Mouse (Mus musculus): ENCODE results near the gene Adh5. TPM values are rescaled to one million over a fixed set of nuclear protein-coding genes. Genes with fewer than 3 reads are reported as not detected.
"Not testable (repeated sequence)": the region's sequence is repeated elsewhere in the genome, so short reads cannot be mapped to it uniquely, and the experiment has no call there.

Adh5 gene
- polyA plus RNA-seq, 1 experiment from 2014 or later: 230 TPM

DNA sequence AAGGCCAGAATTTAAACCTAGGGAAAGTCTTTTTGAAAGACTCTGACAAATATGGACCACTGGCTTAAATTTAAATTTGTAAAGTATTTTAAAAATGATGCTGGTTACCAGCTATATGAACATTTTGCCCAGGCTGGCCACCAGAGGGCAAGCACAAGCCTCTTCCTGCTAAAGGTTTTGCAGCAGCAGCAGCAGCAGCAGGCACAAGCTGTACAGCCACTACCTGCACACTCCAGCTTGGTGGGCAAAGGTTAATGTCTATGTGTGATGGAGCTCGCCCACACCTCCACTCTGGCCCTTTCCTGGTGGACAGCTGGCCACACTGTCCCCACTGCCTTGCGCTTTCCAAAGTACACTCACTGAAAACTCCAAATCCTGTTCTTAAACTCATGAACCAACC, 20.2 kb downstream of the Adh5 start:
- Histone ChIP-seq H3K4me2 (no peak overlapping the region), H3K36me3 (peaks cover 78% of the 10 kb centered on the region)

DNA sequence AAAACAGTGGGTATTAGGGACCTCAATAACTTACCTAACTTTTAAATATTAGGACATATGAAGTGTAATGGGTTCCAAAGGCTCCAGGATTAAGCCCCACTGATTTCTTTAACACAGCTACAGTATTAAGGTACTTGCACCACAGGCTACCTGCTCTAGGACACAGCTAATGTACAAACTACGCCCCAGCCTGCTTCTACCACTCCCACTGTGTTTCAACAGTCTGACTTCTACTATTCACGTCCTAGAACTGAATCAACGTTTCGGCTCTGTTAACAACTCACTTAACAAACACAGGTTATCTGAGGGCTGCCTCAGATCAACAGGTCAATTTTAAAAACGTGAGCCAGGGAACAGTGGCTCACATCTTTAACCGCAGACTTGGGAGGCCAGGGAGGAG, 20.9 kb downstream of the Adh5 start:
- no peak overlapping the region for H3K4me3 ChIP-seq
- no peak for ATAC-seq (ENCODE audit: low FRiP score)
- H3K4me2 ChIP-seq: no peak overlapping the region
- H3K4me1 ChIP-seq (replicated peaks): no peaks in the 10 kb centered on the region
- WGBS: 96% methylated on average over 6 of the region's 6 CpGs
- H3K27ac ChIP-seq: no peak overlapping the region
- no peak overlapping the region for H3K9ac ChIP-seq
- H3K36me3 ChIP-seq: peaks cover 77% of the 10 kb centered on the region
- no peaks in the 10 kb centered on the region for H3K27me3 ChIP-seq
- no peaks in the 10 kb centered on the region for H3K9me3 ChIP-seq

More for the DNA sequence above, 20.2 kb downstream of the Adh5 start:
- Histone ChIP-seq H3K27me3 (no peaks in the 10 kb centered on the region), H3K27ac (no peak overlapping the region), H3K9me3 (no peaks in the 10 kb centered on the region), H3K4me1 (replicated peaks) (no peaks in the 10 kb centered on the region), H3K9ac (no peak overlapping the region), H3K4me3 (no peak overlapping the region)
- 90% methylated on average over 2 of the region's 2 CpGs for WGBS
- no peak for ATAC-seq (ENCODE audit: low FRiP score)

DNA sequence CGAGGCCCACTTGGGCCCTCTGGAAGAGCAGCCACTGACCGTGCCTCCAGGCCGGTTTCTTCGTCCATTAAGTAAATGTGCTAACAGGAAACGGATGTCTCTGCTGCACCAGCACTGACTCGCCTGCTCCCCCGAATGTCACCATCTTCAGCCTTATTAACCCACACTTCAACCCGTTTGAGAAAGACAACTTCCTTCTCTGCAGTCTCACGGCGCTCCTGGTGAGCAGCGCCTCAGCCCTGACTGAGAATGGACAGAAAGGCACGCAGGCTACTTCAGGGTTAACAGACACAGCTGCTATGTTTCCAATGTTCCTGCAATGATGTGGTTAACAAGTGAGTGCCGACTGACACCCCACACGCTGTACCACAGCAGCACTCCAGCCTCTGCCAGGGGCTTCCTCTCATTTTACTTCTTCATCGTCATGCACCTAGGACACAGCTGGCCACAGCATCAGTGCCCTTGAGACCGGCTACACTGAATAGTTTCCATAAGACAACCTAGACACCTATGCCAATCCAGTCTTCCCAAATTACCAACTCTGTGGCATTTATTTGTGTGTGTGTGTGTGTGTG, 21.8 kb downstream of the Adh5 start:
- Histone ChIP-seq H3K4me1 (replicated peaks) (no peaks in the 10 kb centered on the region), H3K9me3 (no peaks in the 10 kb centered on the region), H3K27me3 (no peaks in the 10 kb centered on the region), H3K27ac (no peak overlapping the region), H3K9ac (no peak overlapping the region), H3K4me3 (no peak overlapping the region), H3K36me3 (peaks cover 78% of the 10 kb centered on the region), H3K4me2 (no peak overlapping the region)
- 86% methylated on average over 16 of the region's 16 CpGs for WGBS
- no peak for ATAC-seq (ENCODE audit: low FRiP score)

DNA sequence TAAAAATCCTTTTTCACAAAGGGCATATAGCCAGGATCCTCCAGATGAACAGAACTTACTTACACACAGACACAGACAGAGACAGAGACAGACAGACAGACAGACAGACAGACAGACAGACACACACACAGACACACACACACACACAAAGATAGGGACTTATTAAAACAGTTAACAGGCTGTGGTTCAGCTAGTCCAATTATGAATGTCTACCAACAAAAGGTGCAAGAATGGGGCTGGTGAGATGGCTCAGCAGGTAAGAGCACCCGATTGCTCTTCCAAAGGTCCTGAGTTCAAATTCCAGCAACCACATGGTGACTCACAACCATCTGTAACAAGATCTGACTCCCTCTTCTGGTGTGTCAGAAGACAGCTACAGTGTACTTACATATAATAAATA, 23.8 kb downstream of the Adh5 start:
- not testable (repeated sequence) for H3K27me3 ChIP-seq; H3K4me1 ChIP-seq (replicated peaks); H3K9ac ChIP-seq; H3K9me3 ChIP-seq; H3K4me2 ChIP-seq; H3K27ac ChIP-seq; H3K4me3 ChIP-seq; ATAC-seq (ENCODE audit: low FRiP score)
- H3K36me3 ChIP-seq: peaks cover 76% of the 10 kb centered on the region
- WGBS: 91% methylated on average over 1 of the region's 1 CpGs

DNA sequence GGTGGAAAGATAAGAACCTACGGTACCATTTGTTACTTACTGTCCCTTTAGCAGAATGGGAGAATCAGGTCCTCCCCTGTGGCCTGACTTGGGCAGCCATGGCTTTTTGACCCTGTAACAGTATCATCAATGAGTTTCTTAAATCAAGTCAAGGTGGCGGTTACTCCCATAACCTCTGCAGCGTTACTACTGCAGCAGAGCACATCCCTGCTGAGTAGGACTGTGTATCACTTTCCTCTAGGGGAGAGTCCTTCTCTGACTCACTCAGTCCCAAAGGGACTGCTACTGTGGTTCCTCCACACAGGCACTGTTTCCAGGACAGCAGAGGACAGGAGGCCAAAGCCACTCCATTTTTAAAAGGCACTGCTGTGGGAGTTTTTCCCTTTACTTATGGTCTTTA, 28.2 kb downstream of the Adh5 start:
- H3K4me3 ChIP-seq: no peak overlapping the region
- H3K4me2 ChIP-seq: no peak overlapping the region
- no peak overlapping the region for H3K9ac ChIP-seq
- 85% methylated on average over 3 of the region's 3 CpGs for WGBS
- ATAC-seq (ENCODE audit: low FRiP score): no peak
- H3K27me3 ChIP-seq: no peaks in the 10 kb centered on the region
- no peaks in the 10 kb centered on the region for H3K4me1 ChIP-seq (replicated peaks)
- no peak overlapping the region for H3K27ac ChIP-seq
- no peaks in the 10 kb centered on the region for H3K9me3 ChIP-seq
- H3K36me3 ChIP-seq: peaks cover 56% of the 10 kb centered on the region

DNA sequence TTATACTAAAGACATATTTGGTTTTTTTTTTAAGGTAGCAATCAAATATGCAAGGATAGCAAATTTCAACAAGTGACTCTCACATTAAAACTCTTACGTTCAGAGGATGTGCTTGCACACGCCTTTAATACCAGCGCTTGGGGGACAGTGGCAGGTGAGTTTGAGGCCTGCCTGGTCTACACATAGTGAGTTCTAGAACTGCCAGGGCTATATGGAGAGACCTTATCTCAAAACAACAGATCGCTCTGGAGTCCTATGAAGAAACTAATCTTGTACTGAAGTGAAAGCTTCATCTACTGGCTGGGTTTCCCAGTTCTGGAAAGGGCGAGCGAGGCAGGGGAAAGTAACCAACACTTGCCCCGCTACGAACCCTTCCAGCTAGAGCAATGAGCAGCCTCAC, 36.6 kb downstream of the Adh5 start:
- Histone ChIP-seq H3K27ac (no peak overlapping the region), H3K36me3 (peaks cover 28% of the 10 kb centered on the region), H3K9ac (no peak overlapping the region), H3K9me3 (no peaks in the 10 kb centered on the region), H3K27me3 (no peaks in the 10 kb centered on the region), H3K4me3 (no peak overlapping the region), H3K4me2 (no peak overlapping the region), H3K4me1 (replicated peaks) (peaks cover 5% of the 10 kb centered on the region)
- 95% methylated on average over 8 of the region's 8 CpGs for WGBS
- ATAC-seq (ENCODE audit: low FRiP score): no peak

DNA sequence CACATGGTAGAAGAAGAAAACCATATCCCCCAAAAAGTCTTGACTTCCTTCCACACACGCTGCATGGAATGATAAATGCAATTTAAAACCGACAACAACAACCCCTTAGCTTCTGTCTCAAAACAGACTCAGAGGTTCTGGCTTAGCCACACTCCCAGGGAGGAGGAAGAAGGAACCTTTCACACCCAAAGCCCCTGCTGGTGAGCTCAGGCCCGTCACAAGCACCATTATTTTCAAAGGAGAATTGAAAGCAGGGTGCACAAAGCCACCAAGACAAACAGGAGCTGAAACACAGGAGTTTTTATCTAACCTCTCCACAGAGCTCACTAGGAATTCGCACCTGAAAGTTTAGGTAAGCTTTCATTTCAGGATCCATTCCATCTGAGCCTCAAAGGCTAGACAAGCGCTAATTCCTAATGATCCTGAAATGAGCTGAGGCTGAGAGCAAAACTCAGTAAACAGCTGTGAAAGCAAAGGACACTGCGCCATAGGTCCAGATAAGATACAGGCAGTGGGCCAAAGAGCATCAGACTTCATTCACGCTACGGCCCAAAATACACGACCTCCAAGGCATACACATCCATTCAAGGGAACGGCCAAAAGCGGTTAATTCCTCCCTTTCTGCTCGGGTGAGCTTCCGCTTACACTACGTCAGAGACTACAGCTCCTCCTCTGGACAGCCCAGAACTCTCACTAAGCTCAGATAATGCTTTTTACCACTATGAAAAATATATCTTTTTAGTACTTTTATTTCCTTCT, 38.8 kb downstream of the Adh5 start:
- ATAC-seq (ENCODE audit: low FRiP score): no peak
- H3K9me3 ChIP-seq: no peaks in the 10 kb centered on the region; the same call in 1 of the 2 replicates
- no peak overlapping the region for H3K4me2 ChIP-seq
- H3K27ac ChIP-seq: no peak overlapping the region
- 65% methylated on average over 14 of the region's 14 CpGs for WGBS
- no peak overlapping the region for H3K4me3 ChIP-seq
- H3K27me3 ChIP-seq: no peaks in the 10 kb centered on the region
- no peak overlapping the region for H3K9ac ChIP-seq
- H3K36me3 ChIP-seq: peaks cover 40% of the 10 kb centered on the region
- H3K4me1 ChIP-seq (replicated peaks): peaks cover 5% of the 10 kb centered on the region

DNA sequence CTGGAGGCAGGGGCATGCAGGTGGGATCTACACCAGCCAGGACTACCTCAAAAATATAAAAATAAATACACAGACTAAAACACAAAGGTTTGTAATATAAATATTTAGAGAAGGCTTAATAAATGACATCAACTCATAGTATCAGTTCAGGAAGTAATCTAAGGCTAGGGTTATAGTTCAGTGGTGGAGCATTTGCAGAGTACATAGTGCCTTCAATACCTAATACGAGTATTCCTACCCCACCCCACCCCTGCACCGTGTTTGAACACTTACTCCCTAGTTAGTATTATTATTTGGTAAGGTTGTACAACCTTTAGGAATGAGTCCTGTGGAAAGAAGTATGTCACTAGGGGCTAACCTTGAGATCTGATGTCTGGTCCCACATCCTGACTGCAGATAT, 40.3 kb downstream of the Adh5 start:
- Histone ChIP-seq H3K4me1 (replicated peaks) (peaks cover 18% of the 10 kb centered on the region), H3K9ac (no peak overlapping the region), H3K4me2 (no peak overlapping the region), H3K36me3 (peaks cover 38% of the 10 kb centered on the region), H3K27ac (no peak overlapping the region), H3K9me3 (no peaks in the 10 kb centered on the region; the same call in 1 of the 2 replicates), H3K4me3 (no peak overlapping the region), H3K27me3 (no peaks in the 10 kb centered on the region)
- ATAC-seq (ENCODE audit: low FRiP score): no peak
- WGBS: 99% methylated on average over 2 of the region's 2 CpGs

DNA sequence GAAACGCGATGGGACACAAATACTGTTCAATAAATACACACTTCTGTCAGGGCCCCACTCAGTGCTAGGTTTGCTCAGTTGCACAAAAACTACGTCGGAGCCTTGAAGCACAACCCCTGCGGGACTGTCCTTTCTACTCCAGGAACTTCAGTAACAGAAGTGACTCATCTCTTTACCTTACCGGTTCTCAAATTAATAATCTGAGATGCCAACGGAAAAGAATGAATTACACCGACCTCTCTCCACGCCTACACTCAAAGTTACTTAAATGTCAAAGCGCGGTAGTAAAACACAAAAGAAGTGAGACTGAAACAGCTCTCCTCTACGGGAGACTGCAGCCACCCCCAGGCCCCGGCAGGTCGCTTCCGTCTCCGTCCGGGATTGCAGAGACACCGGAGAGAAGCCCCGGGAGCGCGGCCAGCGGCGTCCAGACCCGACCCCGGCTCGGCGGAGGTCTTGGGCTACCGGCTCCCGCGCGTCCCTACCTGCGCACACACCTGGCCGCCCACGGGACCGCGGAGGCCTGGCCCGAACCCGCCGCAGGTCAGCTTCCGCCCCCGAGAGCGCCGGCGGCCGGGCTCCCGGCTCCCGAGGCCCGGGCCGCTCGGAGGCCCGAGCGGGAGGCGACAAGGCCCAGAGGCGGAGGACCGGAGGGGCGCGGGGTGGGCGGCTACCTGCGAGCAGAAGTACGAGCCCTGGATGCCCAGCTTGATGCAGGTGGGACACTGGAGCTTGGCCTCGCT, 45.9 kb downstream of the Adh5 start:
- under 1% methylated on average over 61 of the region's 61 CpGs for WGBS
- peaks cover 15% of the 10 kb centered on the region for H3K4me1 ChIP-seq (replicated peaks)
- peak; percentile 89 for ATAC-seq (ENCODE audit: low FRiP score)
- H3K4me3 ChIP-seq: peak overlapping the region; percentile 86
- H3K9ac ChIP-seq: peak overlapping the region; percentile 89
- H3K36me3 ChIP-seq: peaks cover 16% of the 10 kb centered on the region
- H3K4me2 ChIP-seq: peak overlapping the region; percentile 73
- H3K9me3 ChIP-seq: no peaks in the 10 kb centered on the region; the same call in 1 of the 2 replicates
- H3K27me3 ChIP-seq: no peaks in the 10 kb centered on the region
- H3K27ac ChIP-seq: peak overlapping the region; percentile 87

DNA sequence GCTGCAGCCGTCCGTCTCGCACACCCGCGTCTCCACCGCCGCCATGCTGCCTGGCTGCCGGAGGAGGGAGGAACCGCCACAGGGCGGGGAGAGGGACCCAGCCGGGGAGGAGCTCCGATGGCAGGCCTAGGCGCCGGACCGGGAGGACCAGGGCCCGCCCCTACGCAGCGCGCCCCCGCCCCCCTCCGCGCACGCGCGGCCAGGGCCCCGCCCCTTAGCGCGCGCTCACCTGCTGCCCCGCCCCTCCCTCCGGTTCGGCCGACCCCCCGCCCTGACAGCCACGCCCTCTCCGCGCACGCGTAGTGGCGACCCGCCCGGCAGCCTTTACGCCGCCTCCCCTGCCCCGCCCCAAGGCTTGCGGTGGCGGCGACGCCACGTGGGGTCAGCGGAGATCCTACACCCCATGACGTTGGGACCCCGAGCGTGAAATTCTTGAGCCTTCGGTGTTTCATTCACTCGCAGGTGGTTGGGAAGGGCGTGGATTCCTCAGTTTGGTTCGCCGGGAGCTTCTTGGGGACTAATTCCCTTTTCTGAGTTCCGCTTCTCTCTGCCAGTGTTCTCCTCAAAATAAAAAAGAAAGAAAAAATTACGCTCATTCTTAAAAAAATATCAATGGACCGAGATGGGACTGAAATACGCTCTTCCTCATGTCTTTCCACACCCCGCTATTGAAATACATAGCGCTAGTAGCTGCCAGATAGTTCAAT, 46.6 kb downstream of the Adh5 start, which contains the start of gene Metap1:
Metap1 (minus strand) TSS at position 189 of the 707 bp plus-strand sequence.
- Histone ChIP-seq H3K9me3 (no peaks in the 10 kb centered on the region; the same call in 1 of the 2 replicates), H3K4me3 (peak within 1 kb of the TSS; percentile 86), H3K4me2 (peak within 1 kb of the TSS; percentile 73), H3K4me1 (replicated peaks) (peaks cover 15% of the 10 kb centered on the region), H3K9ac (peak within 1 kb of the TSS; percentile 89), H3K36me3 (peaks cover 15% of the 10 kb centered on the region), H3K27ac (peak within 1 kb of the TSS; percentile 87), H3K27me3 (no peaks in the 10 kb centered on the region)
- peak; percentile 98 for ATAC-seq (ENCODE audit: low FRiP score)
- 1% methylated on average over 34 of the region's 65 CpGs for WGBS

DNA sequence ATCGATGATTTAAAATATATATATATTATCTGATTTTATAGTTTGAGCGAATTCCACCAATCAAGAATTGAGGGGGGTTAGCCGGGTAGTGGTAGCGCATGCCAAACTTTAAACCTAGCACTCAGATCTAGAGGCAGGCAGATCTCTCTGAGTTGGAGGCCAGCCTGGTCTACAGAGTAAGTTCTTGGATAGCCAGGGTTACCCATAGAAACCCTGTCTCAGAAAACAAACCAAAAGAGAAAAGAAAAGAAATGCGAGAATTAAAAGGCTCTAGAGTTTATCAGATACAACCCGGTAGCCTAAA, 47.1 kb downstream of the Adh5 start:
- H3K27ac ChIP-seq: no peak overlapping the region
- peak overlapping the region; percentile 67 for H3K9ac ChIP-seq
- H3K36me3 ChIP-seq: peaks cover 10% of the 10 kb centered on the region
- peak; percentile 21; the same call in 1 of the 2 replicates for ATAC-seq (ENCODE audit: low FRiP score)
- H3K4me2 ChIP-seq: peak overlapping the region; percentile 56
- peak overlapping the region; percentile 86 for H3K4me3 ChIP-seq
- H3K9me3 ChIP-seq: no peaks in the 10 kb centered on the region
- peaks cover 15% of the 10 kb centered on the region for H3K4me1 ChIP-seq (replicated peaks)
- H3K27me3 ChIP-seq: no peaks in the 10 kb centered on the region
- WGBS: 29% methylated on average over 6 of the region's 6 CpGs

DNA sequence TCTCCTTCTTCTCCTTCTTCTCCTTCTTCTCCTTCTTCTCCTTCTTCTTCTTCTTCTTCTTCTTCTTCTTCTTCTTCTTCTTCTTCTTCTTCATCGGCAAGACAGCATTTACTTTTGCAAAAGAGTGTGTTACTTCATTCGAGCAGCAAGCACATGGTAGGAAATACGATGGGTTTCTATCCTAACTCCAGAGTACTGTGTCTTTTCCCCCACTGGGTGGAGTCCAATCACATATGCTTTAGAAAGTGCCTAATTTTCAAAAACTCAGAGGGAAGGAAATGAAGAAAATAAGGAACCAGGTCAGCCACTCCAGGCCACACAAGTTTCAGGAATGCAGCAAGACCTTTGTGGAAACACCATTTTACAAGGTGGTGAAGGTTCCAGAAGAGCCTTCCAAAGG, 50.8 kb downstream of the Adh5 start:
- Histone ChIP-seq H3K4me1 (replicated peaks) (no peaks in the 10 kb centered on the region), H3K9me3 (no peaks in the 10 kb centered on the region), H3K36me3 (no peaks in the 10 kb centered on the region), H3K4me2 (no peak overlapping the region), H3K27me3 (no peaks in the 10 kb centered on the region), H3K9ac (no peak overlapping the region), H3K4me3 (no peak overlapping the region), H3K27ac (no peak overlapping the region)
- WGBS: 84% methylated on average over 3 of the region's 3 CpGs
- ATAC-seq (ENCODE audit: low FRiP score): no peak

Measured in hindbrain, embryonic 13.5 days (tissue).